Mouse (Mus musculus) CH12.LX (cell line): Measurements from ENCODE around the gene Syt2. TPM values are rescaled to one million over a fixed set of nuclear protein-coding genes. Genes with fewer than 3 reads are reported as not detected.

ENCODE experiments used
- DNase-seq: peaks from one replicate; pipeline ENCODE4 v3.0.0-alpha.2; 2013; ENCODE audit errors: extremely low read depth
- H3K27ac ChIP-seq: 2 replicates; pipeline ENCODE4 v1.5.1; 2012; ENCODE audit warnings: low read depth, mild to moderate bottlenecking, control low read depth, moderate library complexity; ENCODE audit not compliant: insufficient read depth
- H3K27me3 ChIP-seq: replicated peaks from 2 replicates; pipeline ENCODE3; 2012; ENCODE audit warnings: inconsistent platforms
- H3K36me3 ChIP-seq, 2 experiments: replicated peaks in 1 of 2; 2 replicates each; pipeline versions ENCODE3 to v1.6.1; 2012; ENCODE audit warnings: inconsistent platforms in 1 of 2, low read length in 1 of 2, mild to moderate bottlenecking in 1 of 2, mixed read lengths in 1 of 2, moderate library complexity in 1 of 2; ENCODE audit not compliant: control insufficient read depth in 1 of 2, insufficient read depth in 1 of 2
- H3K4me1 ChIP-seq, 2 experiments: 2 replicates each; pipeline ENCODE4 v1.6.1; 2012; ENCODE audit warnings: inconsistent platforms in 1 of 2, moderate library complexity in 1 of 2; ENCODE audit not compliant: insufficient read depth in 2 of 2, control insufficient read depth in 1 of 2
- H3K4me2 ChIP-seq: 2 replicates; pipeline ENCODE4 v1.6.1; 2012; ENCODE audit warnings: low read depth, mild to moderate bottlenecking, control low read depth; ENCODE audit not compliant: poor library complexity, insufficient read depth, severe bottlenecking
- H3K4me3 ChIP-seq, 3 experiments: fragments of 150-350 bp in 1 of 3; sonication (generic) in 1 of 3; replicated peaks in 1 of 3; 2 replicates each; pipeline versions ENCODE3 to v1.5.1; 2011 to 2012; ENCODE audit warnings: low read depth in 2 of 3, low read length in 2 of 3, mild to moderate bottlenecking in 2 of 3, moderate library complexity in 2 of 3, control low read depth in 1 of 3, improper control_type of control experiment in 1 of 3, inconsistent platforms in 1 of 3, mixed read lengths in 1 of 3; ENCODE audit not compliant: poor library complexity in 1 of 3
- H3K79me2 ChIP-seq: replicated peaks from 2 replicates; pipeline ENCODE4 v1.6.1; 2012; ENCODE audit warnings: mild to moderate bottlenecking, moderate library complexity; ENCODE audit not compliant: control insufficient read depth, poor library complexity, insufficient read depth, severe bottlenecking; ENCODE audit errors: extremely low read depth
- H3K9ac ChIP-seq: 2 replicates; pipeline ENCODE4 v1.6.1; 2012; ENCODE audit warnings: low read depth, mild to moderate bottlenecking, control low read depth, moderate library complexity; ENCODE audit not compliant: insufficient read depth
- H3K9me3 ChIP-seq: replicated peaks from 2 replicates; pipeline ENCODE3; 2012; ENCODE audit warnings: low read length, inconsistent platforms, mixed read lengths
- BHLHE40 ChIP-seq: IDR thresholded peaks from 2 replicates; pipeline ENCODE4 v1.6.1; 2011; ENCODE audit warnings: mild to moderate bottlenecking, low read depth, low read length, improper control_type of control experiment
- CHD1 ChIP-seq: IDR thresholded peaks from 2 replicates; pipeline ENCODE4 v1.6.1; 2012; ENCODE audit warnings: low read depth, low read length, improper control_type of control experiment, inconsistent platforms
- CHD2 ChIP-seq: IDR thresholded peaks from 2 replicates; pipeline ENCODE4 v1.6.1; 2011; ENCODE audit warnings: low read length, improper control_type of control experiment
- ELF1 ChIP-seq: IDR thresholded peaks from 2 replicates; pipeline ENCODE4 v1.6.1; 2014; ENCODE audit warnings: low read depth, mild to moderate bottlenecking, inconsistent platforms, low read length, improper control_type of control experiment
- EP300 ChIP-seq: IDR thresholded peaks from 2 replicates; pipeline ENCODE4 v1.6.1; 2011; ENCODE audit warnings: low read length, improper control_type of control experiment
- ETS1 ChIP-seq: conservative IDR thresholded peaks from 2 replicates; pipeline ENCODE4 v1.6.1; 2012; ENCODE audit warnings: low read depth, mild to moderate bottlenecking, inconsistent platforms, low read length, improper control_type of control experiment, moderate library complexity
- IRF4 ChIP-seq: IDR thresholded peaks from 2 replicates; pipeline ENCODE4 v1.6.1; 2014; ENCODE audit warnings: low read depth, mild to moderate bottlenecking, inconsistent platforms, low read length, improper control_type of control experiment
- KAT2A ChIP-seq: IDR thresholded peaks from 2 replicates; pipeline ENCODE4 v1.6.1; 2012; ENCODE audit warnings: low read length, improper control_type of control experiment, inconsistent platforms; ENCODE audit not compliant: insufficient replicate concordance
- MAX ChIP-seq: IDR thresholded peaks from 2 replicates; pipeline ENCODE4 v1.6.1; 2011; ENCODE audit warnings: low read length, improper control_type of control experiment
- MAZ ChIP-seq: IDR thresholded peaks from 2 replicates; pipeline ENCODE4 v1.6.1; 2012; ENCODE audit warnings: low read depth, mild to moderate bottlenecking, inconsistent platforms, low read length, improper control_type of control experiment, moderate library complexity
- MEF2A ChIP-seq: IDR thresholded peaks from 2 replicates; pipeline ENCODE4 v1.6.1; 2014; ENCODE audit warnings: low read depth, mild to moderate bottlenecking, inconsistent platforms, low read length, improper control_type of control experiment, borderline replicate concordance
- MXI1 ChIP-seq: IDR thresholded peaks from 2 replicates; pipeline ENCODE4 v1.6.1; 2011; ENCODE audit warnings: mild to moderate bottlenecking, low read depth, low read length, improper control_type of control experiment
- NRF1 ChIP-seq: IDR thresholded peaks from 2 replicates; pipeline ENCODE4 v1.6.1; 2014; ENCODE audit warnings: low read depth, mild to moderate bottlenecking, inconsistent platforms, low read length, improper control_type of control experiment, moderate library complexity
- POLR2AphosphoS2 ChIP-seq: IDR thresholded peaks from 2 replicates; pipeline ENCODE4 v1.6.1; 2011; ENCODE audit warnings: low read depth, low read length, improper control_type of control experiment
- RAD21 ChIP-seq: IDR thresholded peaks from 2 replicates; pipeline ENCODE4 v1.6.1; 2011; ENCODE audit warnings: low read depth, mild to moderate bottlenecking, low read length, improper control_type of control experiment, moderate library complexity
- RCOR1 ChIP-seq: conservative IDR thresholded peaks from 2 replicates; pipeline ENCODE4 v1.6.1; 2012; ENCODE audit warnings: low read depth, mild to moderate bottlenecking, inconsistent platforms, low read length, improper control_type of control experiment
- TBP ChIP-seq: conservative IDR thresholded peaks from 2 replicates; pipeline ENCODE4 v1.6.1; 2011; ENCODE audit warnings: low read depth, low read length, improper control_type of control experiment
- UBTF ChIP-seq: IDR thresholded peaks from 2 replicates; pipeline ENCODE4 v1.6.1; 2012; ENCODE audit warnings: low read depth, mild to moderate bottlenecking, inconsistent platforms, low read length, improper control_type of control experiment, moderate library complexity
- USF1 ChIP-seq: IDR thresholded peaks from 2 replicates; pipeline ENCODE4 v1.6.1; 2014; ENCODE audit warnings: low read depth, mild to moderate bottlenecking, inconsistent platforms, low read length, improper control_type of control experiment
- USF2 ChIP-seq: conservative IDR thresholded peaks from 2 replicates; pipeline ENCODE4 v1.6.1; 2011; ENCODE audit warnings: low read depth, low read length, improper control_type of control experiment
- ZC3H11A ChIP-seq: IDR thresholded peaks from 2 replicates; pipeline ENCODE4 v1.6.1; 2012; ENCODE audit warnings: low read depth, mild to moderate bottlenecking, inconsistent platforms, low read length, improper control_type of control experiment
- ZKSCAN1 ChIP-seq: IDR thresholded peaks from 2 replicates; pipeline ENCODE4 v1.6.1; 2012; ENCODE audit warnings: low read depth, inconsistent platforms, low read length, improper control_type of control experiment, borderline replicate concordance
- ZMIZ1 ChIP-seq: IDR thresholded peaks from 2 replicates; pipeline ENCODE4 v1.6.1; 2012; ENCODE audit warnings: low read depth, mild to moderate bottlenecking, inconsistent platforms, low read length, improper control_type of control experiment
- ZNF384 ChIP-seq: IDR thresholded peaks from 2 replicates; pipeline ENCODE4 v1.6.1; 2012; ENCODE audit warnings: low read depth, low read length, improper control_type of control experiment, inconsistent platforms
- dilution Hi-C: fragments of 300-500 bp; cut with MboI; formaldehyde crosslinking; loops from 2 replicates; pipeline ENCODE4 v1.14.3; 2020; ENCODE audit warnings: low sequenced_read_pairs; ENCODE audit not compliant: extremely low pct_unique_long_range_greater_than_20kb, extremely low pct_ligation_motif_present
- in situ Hi-C: fragments of 300-500 bp; cut with MboI; formaldehyde crosslinking; loops from 3 replicates; pipeline ENCODE4 v1.14.3; 2019; ENCODE audit warnings: low sequenced_read_pairs, low pct_ligation_motif_present, low pct_unique_long_range_greater_than_20kb, mixed read lengths
- polyA plus RNA-seq: library from polyadenylated mRNA; unstranded; fragments of >175 nt; gene quantifications from 2 replicates; pipeline ENCODE4 v1.2.1, GENCODE M21; 2012; ENCODE audit warnings: low read depth; ENCODE audit not compliant: insufficient read length
- total RNA-seq, 2 experiments: library from RNA; depleted of rRNA; stranded (reverse); fragments of 300-350 nt in 1 of 2; fragments of >200 nt in 1 of 2; gene quantifications; 2 replicates each; pipeline ENCODE4 v1.2.3; 2012 to 2014

The Syt2 gene
- total and polyA plus RNA-seq, 3 experiments = not detected

DNA sequence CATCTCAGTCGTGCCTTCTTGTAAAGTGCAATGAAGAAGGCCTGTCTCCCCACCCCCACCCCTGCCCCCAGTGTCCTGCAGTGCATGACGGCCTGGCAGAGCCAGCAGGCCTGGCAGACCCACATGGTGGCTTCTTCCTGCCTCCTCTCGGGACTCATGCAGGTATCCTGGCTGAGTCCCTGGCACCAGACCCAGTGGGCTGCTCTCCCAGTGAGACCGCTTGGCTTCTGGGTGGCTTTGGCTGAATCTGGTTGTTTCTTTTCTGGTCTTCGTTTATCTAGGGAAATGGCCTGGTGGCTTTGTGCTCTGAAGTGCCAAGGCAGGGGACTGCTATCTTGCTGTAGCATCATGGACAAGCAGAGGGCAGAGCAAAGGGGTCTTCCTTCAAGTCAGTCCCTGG is 68.6 kb downstream of the Syt2 start:
- no peak for DNase-seq
- dilution Hi-C loops = no loop called here
- H3K27ac ChIP-seq = no peak overlapping the region
- H3K4me3 ChIP-seq = no peak overlapping the region
- H3K4me1 ChIP-seq = peaks cover 11 to 19% of the 10 kb centered on the region in 2 experiments
- in situ Hi-C loops = no loop called here
- no peak overlapping the region for H3K9ac ChIP-seq
- no peak for TF ChIP-seq POLR2AphosphoS2
- TF ChIP-seq MAZ = no peak
- TF ChIP-seq ZC3H11A = no peak
- no peak for TF ChIP-seq ELF1
- no peak for TF ChIP-seq RCOR1
- no peak for TF ChIP-seq ZMIZ1
- TF ChIP-seq BHLHE40 = no peak
- no peak for TF ChIP-seq MXI1
- no peak for TF ChIP-seq ZKSCAN1
- TF ChIP-seq RAD21 = no peak
- TF ChIP-seq KAT2A = no peak
- no peak for TF ChIP-seq ZNF384
- TF ChIP-seq USF2 = no peak
- no peak for TF ChIP-seq ETS1
- no peak for TF ChIP-seq MAX
- TF ChIP-seq, all 38 proteins: peak for 0
- no peaks in the 10 kb centered on the region for H3K9me3 ChIP-seq
- peaks cover 94% of the 10 kb centered on the region for H3K27me3 ChIP-seq
- H3K4me2 ChIP-seq = no peak overlapping the region
- no peaks in the 10 kb centered on the region for H3K36me3 ChIP-seq
- no peaks in the 10 kb centered on the region for H3K79me2 ChIP-seq

- no peak overlapping the region for H3K4me3 ChIP-seq
- no peaks in the 10 kb centered on the region for H3K79me2 ChIP-seq
- in situ Hi-C loops = no loop called here
- dilution Hi-C loops = no loop called here
- H3K27me3 ChIP-seq = peaks cover 89% of the 10 kb centered on the region
- H3K36me3 ChIP-seq = no peaks in the 10 kb centered on the region
- peak overlapping the region; percentile 44; the same call in 1 of the 2 replicates for H3K4me2 ChIP-seq
- TF ChIP-seq MEF2A = peak; percentile 56; the same call in 1 of the 2 replicates
- peak; percentile 79 for TF ChIP-seq IRF4
- TF ChIP-seq CHD2 = peak; percentile 86
- TF ChIP-seq USF1 = no peak
- no peak for TF ChIP-seq CHD1
- TF ChIP-seq BHLHE40 = peak; percentile 43; the same call in 1 of the 2 replicates
- peak; percentile 68 for TF ChIP-seq EP300
- TF ChIP-seq ELF1 = peak; percentile 74
- TF ChIP-seq MAZ = peak; percentile 65; the same call in 1 of the 2 replicates
- peak; percentile 51; the same call in 1 of the 2 replicates for TF ChIP-seq NRF1
- 0 out of 2 replicates have a peak, but pooled peaks have one; percentile 30 for TF ChIP-seq UBTF
- TF ChIP-seq TBP = no peak
- 0 out of 2 replicates have a peak, but pooled peaks have one; percentile 28 for TF ChIP-seq RCOR1
- TF ChIP-seq, all 38 proteins: peak for 10
- H3K4me1 ChIP-seq = peaks cover 13 to 19% of the 10 kb centered on the region in 2 experiments
- H3K9me3 ChIP-seq = no peaks in the 10 kb centered on the region
- DNase-seq = peak; percentile 60
- H3K27ac ChIP-seq = no peak overlapping the region
- no peak overlapping the region for H3K9ac ChIP-seq
These were observed 73.3 kb downstream of the Syt2 start for GRCm38 (mm10) chr1:134719718-134720304.
